Mouse (Mus musculus): ENCODE measurements at regions not wholly inside any gene's neighbourhood (a gene's known extent, or its start where the extent isn't known, plus 50 kb on each side); places are given as distances from the start of the nearest gene placed in this dataset.

GRCm38 (mm10) chr15:28081147-28081546, 55.5 kb upstream of the Trio start:
- no peak for DNase-seq

GRCm38 (mm10) chr15:28082411-28082810, 56.8 kb upstream of the Trio start:
- DNase-seq = no peak

GRCm38 (mm10) chr15:28105956-28106355, 80.3 kb upstream of the Trio start:
- peak in 1 of 2 experiments; percentile 15 for DNase-seq

GRCm38 (mm10) chr15:28109916-28110315, 84.3 kb upstream of the Trio start:
- DNase-seq = peak; percentile 51 to 61

- DNase-seq = peak; percentile 25 to 29
These were observed 87.8 kb upstream of the Trio start for GRCm38 (mm10) chr15:28113491-28113890.

GRCm38 (mm10) chr15:28114180-28114747, 88.6 kb upstream of the Trio start:
- DNase-seq = peak; percentile 60 to 71

- DNase-seq = no peak
These were observed 76.7 kb upstream of the Dnah5 start for GRCm38 (mm10) chr15:28126846-28127245.

- DNase-seq = no peak
These were observed 74.0 kb upstream of the Dnah5 start for GRCm38 (mm10) chr15:28129536-28129935.

GRCm38 (mm10) chr15:28131546-28131945, 72.0 kb upstream of the Dnah5 start:
- DNase-seq = no peak

- DNase-seq = no peak
These were observed 70.3 kb upstream of the Dnah5 start for GRCm38 (mm10) chr15:28133171-28133810.

GRCm38 (mm10) chr15:28134206-28134605, 69.3 kb upstream of the Dnah5 start:
- no peak for DNase-seq

GRCm38 (mm10) chr15:28138806-28139205, 64.7 kb upstream of the Dnah5 start:
- DNase-seq = no peak

GRCm38 (mm10) chr15:28140301-28140700, 63.3 kb upstream of the Dnah5 start:
- DNase-seq = no peak

GRCm38 (mm10) chr15:28141345-28141744, 62.2 kb upstream of the Dnah5 start:
- DNase-seq = peak in 1 of 2 experiments; percentile 45

GRCm38 (mm10) chr15:28144217-28144616, 59.3 kb upstream of the Dnah5 start:
- DNase-seq = no peak

- no peak for DNase-seq
These were observed 58.7 kb upstream of the Dnah5 start for GRCm38 (mm10) chr15:28144846-28145245.

GRCm38 (mm10) chr15:28151678-28152077, 51.9 kb upstream of the Dnah5 start:
- no peak for DNase-seq

All from kidney, postnatal 36 days (tissue).